ENCODE assay signal across 12 mouse cellular contexts in the genomic region with DNA sequence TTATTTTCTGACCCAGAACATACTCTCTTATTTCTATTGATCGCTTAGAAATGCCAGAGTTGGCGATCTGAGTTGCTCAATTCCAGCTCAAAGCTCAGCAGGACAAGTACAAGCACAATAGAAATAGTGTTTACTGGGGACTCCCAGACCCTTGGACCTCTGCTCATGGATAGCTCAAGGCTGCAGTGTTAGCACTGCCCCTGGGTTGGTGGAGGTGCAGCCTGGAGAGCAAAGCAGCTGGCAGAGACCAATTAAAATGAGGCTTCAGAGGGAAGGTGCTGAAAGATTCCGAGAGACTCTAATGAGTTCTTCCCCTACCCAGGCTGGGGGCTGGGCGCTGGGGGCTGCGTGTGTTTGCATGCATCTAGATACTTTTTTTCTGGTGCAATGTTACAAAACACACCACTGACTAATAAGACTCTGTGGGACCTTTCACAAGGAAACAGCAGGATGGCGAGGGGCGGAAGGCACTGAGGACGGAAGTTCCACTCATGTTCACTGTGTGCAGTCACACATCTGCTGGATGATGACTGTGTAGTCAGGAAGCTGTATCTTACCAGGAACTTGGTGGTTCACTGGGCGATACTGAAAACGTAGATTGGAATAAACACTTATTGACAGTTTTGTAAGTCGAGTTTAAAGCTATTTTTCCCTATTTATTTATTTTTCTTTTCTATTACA.
DNase-seq lines count a peak whose midpoint lies in the region; ATAC-seq and TF ChIP-seq lines count a peak whose summit lies in the region.
"Had no signal": no experiment of that assay in that cellular context is flagged by ENCODE, and none has a peak within 500 bp of the region (broad histone marks: within the 10 kb centered on the region; RNA-seq: fewer than 3 reads in every experiment).

No protein-coding gene starts in this region.

- peak; percentile 20 for DNase-seq in lung, embryonic 14.5 days
- no peak for DNase-seq in lung, postnatal 14 days
- DNase-seq in forebrain, embryonic 14.5 days (ENCODE audit: low spot score): no peak
- DNase-seq in liver, adult 2 months (ENCODE audit: extremely low read depth, low read depth, low spot score): peak; percentile 99
- DNase-seq in layer of hippocampus, postnatal 36 days: no peak
- DNase-seq in gastrocnemius, postnatal 4 days (ENCODE audit: low spot score in 2 of 2): no peak
- DNase-seq: layer of hippocampus, adult 9-11 months; lung, adult 2 months had no signal

- no peaks in the 10 kb centered on the region for H3K4me1 ChIP-seq in lung, embryonic 14.5 days (ENCODE audit: insufficient read depth)
- peaks cover 27% of the 10 kb centered on the region for H3K4me1 ChIP-seq in forebrain, embryonic 14.5 days (ENCODE audit: control insufficient read depth, insufficient read depth, low read length)
- peaks cover 26% of the 10 kb centered on the region for H3K4me1 ChIP-seq in liver, adult 2 months (ENCODE audit: control insufficient read depth, insufficient read depth, low read length)
- H3K4me1 ChIP-seq in midbrain, embryonic 16.5 days (ENCODE audit: control insufficient read depth, insufficient read depth, low read length): peaks cover 20% of the 10 kb centered on the region
- H3K4me1 ChIP-seq in intestine, embryonic 15.5 days (replicated peaks): no peaks in the 10 kb centered on the region

- no peak for TF ChIP-seq CTCF in lung, embryonic 14.5 days (IDR thresholded peaks at IDR 0.05; ENCODE audit: low read depth)
- no peak for TF ChIP-seq CTCF in liver, adult 2 months (IDR thresholded peaks at IDR 0.05; ENCODE audit: low read depth, low read length)

- no peak overlapping the region for H3K27ac ChIP-seq in lung, embryonic 14.5 days (ENCODE audit: low read depth)
- no peak overlapping the region for H3K27ac ChIP-seq in forebrain, embryonic 14.5 days (ENCODE audit: low read depth, low read length)
- peak overlapping the region; percentile 11 for H3K27ac ChIP-seq in liver, adult 2 months (replicated peaks; ENCODE audit: insufficient read depth, low read depth, low read length)
- H3K27ac ChIP-seq in midbrain, embryonic 16.5 days (ENCODE audit: low read length): 0 out of 2 replicates have a peak overlapping the region, but pooled peaks have one; percentile 10
- H3K27ac ChIP-seq in intestine, embryonic 15.5 days: no peak overlapping the region

- H3K9me3 ChIP-seq in lung, embryonic 14.5 days (ENCODE audit: low read depth, low read length): no peaks in the 10 kb centered on the region
- H3K9me3 ChIP-seq in forebrain, embryonic 14.5 days (replicated peaks; ENCODE audit: control insufficient read depth, low read length): no peaks in the 10 kb centered on the region
- no peaks in the 10 kb centered on the region for H3K9me3 ChIP-seq in midbrain, embryonic 16.5 days (replicated peaks; ENCODE audit: control insufficient read depth, low read length, poor library complexity, severe bottlenecking)
- no peaks in the 10 kb centered on the region for H3K9me3 ChIP-seq in intestine, embryonic 15.5 days

- ATAC-seq in lung, embryonic 14.5 days (ENCODE audit: insufficient read depth): no peak
- peak; percentile 50; the same call in 1 of the 2 replicates for ATAC-seq in forebrain, embryonic 14.5 days
- ATAC-seq in midbrain, embryonic 16.5 days: no peak
- ATAC-seq in intestine, embryonic 15.5 days: no peak
- ATAC-seq: intestine, postnatal 0 days had no signal

- 47% methylated on average over 11 of the region's 11 CpGs for WGBS in lung, embryonic 14.5 days
- 29% methylated on average over 11 of the region's 11 CpGs for WGBS in forebrain, embryonic 14.5 days
- 21% methylated on average over 11 of the region's 11 CpGs for WGBS in liver, adult 2 months
- 60% methylated on average over 11 of the region's 11 CpGs for WGBS in midbrain, embryonic 16.5 days
- 61% methylated on average over 11 of the region's 11 CpGs for WGBS in intestine, embryonic 15.5 days

- no peak overlapping the region for H3K4me3 ChIP-seq in lung, embryonic 14.5 days (ENCODE audit: low read depth, low read length)
- H3K4me3 ChIP-seq in forebrain, embryonic 14.5 days (ENCODE audit: low read depth, low read length): no peak overlapping the region
- H3K4me3 ChIP-seq in liver, adult 2 months (ENCODE audit: insufficient read depth, low read depth, low read length): no peak overlapping the region
- no peak overlapping the region for H3K4me3 ChIP-seq in midbrain, embryonic 16.5 days (ENCODE audit: low read depth, low read length)
- H3K4me3 ChIP-seq in intestine, embryonic 15.5 days (replicated peaks): no peak overlapping the region
- H3K4me3 ChIP-seq: myocyte had no signal

- H3K4me2 ChIP-seq in lung, embryonic 14.5 days: no peak overlapping the region
- H3K4me2 ChIP-seq in forebrain, embryonic 14.5 days (ENCODE audit: low read length): no peak overlapping the region
- no peak overlapping the region for H3K4me2 ChIP-seq in midbrain, embryonic 16.5 days (ENCODE audit: low read length)
- H3K4me2 ChIP-seq in intestine, embryonic 15.5 days (replicated peaks): no peak overlapping the region

- H3K36me3 ChIP-seq in lung, embryonic 14.5 days (ENCODE audit: insufficient read depth): no peaks in the 10 kb centered on the region
- H3K36me3 ChIP-seq in forebrain, embryonic 14.5 days (ENCODE audit: control insufficient read depth, insufficient read depth, low read length): no peaks in the 10 kb centered on the region
- no peaks in the 10 kb centered on the region for H3K36me3 ChIP-seq in liver, adult 2 months (ENCODE audit: control insufficient read depth, insufficient read depth, low read length)
- no peaks in the 10 kb centered on the region for H3K36me3 ChIP-seq in midbrain, embryonic 16.5 days (ENCODE audit: control insufficient read depth, insufficient read depth, low read length)
- no peaks in the 10 kb centered on the region for H3K36me3 ChIP-seq in intestine, embryonic 15.5 days

- no peak overlapping the region for H3K9ac ChIP-seq in lung, embryonic 14.5 days
- no peak overlapping the region for H3K9ac ChIP-seq in forebrain, embryonic 14.5 days (ENCODE audit: low read length)
- H3K9ac ChIP-seq in liver, adult 2 months (ENCODE audit: low read depth, low read length): no peak overlapping the region
- H3K9ac ChIP-seq in midbrain, embryonic 16.5 days (ENCODE audit: low read depth, low read length): no peak overlapping the region
- H3K9ac ChIP-seq in intestine, embryonic 15.5 days: no peak overlapping the region

- no peaks in the 10 kb centered on the region for H3K79me2 ChIP-seq in liver, adult 2 months (ENCODE audit: control insufficient read depth, insufficient read depth, low read length)

- H3K27me3 ChIP-seq in lung, embryonic 14.5 days (ENCODE audit: insufficient read depth, low read length): no peaks in the 10 kb centered on the region
- H3K27me3 ChIP-seq in forebrain, embryonic 14.5 days (replicated peaks; ENCODE audit: control insufficient read depth, insufficient read depth, low read length): no peaks in the 10 kb centered on the region
- no peaks in the 10 kb centered on the region for H3K27me3 ChIP-seq in liver, adult 2 months (ENCODE audit: control insufficient read depth, insufficient read depth, low read length)
- H3K27me3 ChIP-seq in midbrain, embryonic 16.5 days (ENCODE audit: control insufficient read depth, insufficient read depth, low read depth, low read length): no peaks in the 10 kb centered on the region
- no peaks in the 10 kb centered on the region for H3K27me3 ChIP-seq in intestine, embryonic 15.5 days (replicated peaks)

- no peak for TF ChIP-seq POLR2A in liver, adult 2 months (IDR thresholded peaks at IDR 0.05; ENCODE audit: extremely low read depth, insufficient read depth, low read length)

Comparison
In these comparisons a context has a peak if more than half of its experiments do, and no peak if none do; other contexts are left out.
1. DNase-seq: peak in lung, embryonic 14.5 days (single experiment) and liver, adult 2 months (single experiment); none in lung, postnatal 14 days (single experiment), forebrain, embryonic 14.5 days (single experiment), layer of hippocampus, postnatal 36 days (0 of 2) and gastrocnemius, postnatal 4 days (0 of 2).
2. H3K27ac ChIP-seq: peak in liver, adult 2 months (single experiment) and midbrain, embryonic 16.5 days (single experiment); none in lung, embryonic 14.5 days (single experiment), forebrain, embryonic 14.5 days (single experiment) and intestine, embryonic 15.5 days (single experiment).